Mouse (Mus musculus) MEL (cell line): Measurements from ENCODE around the gene Syce1l.
A peak's percentile ranks its signal among the peaks of the same experiment; 100 is the strongest.

Source experiments
- CTCF ChIP-seq, 3 experiments: IDR thresholded peaks in 2 of 3; conservative IDR thresholded peaks in 1 of 3; 2 replicates each; pipeline ENCODE4 v1.5.1; 2011 to 2012; ENCODE audit warnings: low read length in 3 of 3, low read depth in 2 of 3, mild to moderate bottlenecking in 2 of 3, improper control_type of control experiment in 1 of 3, inconsistent platforms in 1 of 3, mixed read lengths in 1 of 3, moderate library complexity in 1 of 3; ENCODE audit not compliant: control insufficient read depth in 1 of 3, insufficient read depth in 1 of 3, poor library complexity in 1 of 3, severe bottlenecking in 1 of 3
- E2F4 ChIP-seq: IDR thresholded peaks from 2 replicates; pipeline ENCODE4 v1.6.1; 2011; ENCODE audit warnings: low read depth, low read length, improper control_type of control experiment, borderline replicate concordance
- EP300 ChIP-seq, 2 experiments: IDR thresholded peaks; 2 replicates each; pipeline ENCODE4 v1.6.1; 2011; ENCODE audit warnings: improper control_type of control experiment in 2 of 2, low read length in 2 of 2, low read depth in 1 of 2, mild to moderate bottlenecking in 1 of 2
- GABPA ChIP-seq: IDR thresholded peaks from 2 replicates; pipeline ENCODE4 v1.6.1; 2012; ENCODE audit warnings: low read depth, mild to moderate bottlenecking, inconsistent platforms, low read length, improper control_type of control experiment, moderate library complexity
- GATA1 ChIP-seq: IDR thresholded peaks from 2 replicates; pipeline ENCODE4 v1.6.1; 2011; ENCODE audit warnings: low read depth, low read length, improper control_type of control experiment
- KAT2A ChIP-seq: conservative IDR thresholded peaks from 2 replicates; pipeline ENCODE4 v1.6.1; 2012; ENCODE audit warnings: low read depth, low read length, improper control_type of control experiment, inconsistent platforms
- MXI1 ChIP-seq: IDR thresholded peaks from 2 replicates; pipeline ENCODE4 v1.6.1; 2011; ENCODE audit warnings: mild to moderate bottlenecking, low read depth, low read length, improper control_type of control experiment
- USF1 ChIP-seq: IDR thresholded peaks from 2 replicates; pipeline ENCODE4 v1.6.1; 2014; ENCODE audit warnings: low read depth, mild to moderate bottlenecking, inconsistent platforms, low read length, improper control_type of control experiment, moderate library complexity
- USF2 ChIP-seq, 2 experiments: IDR thresholded peaks; 2 replicates each; pipeline ENCODE4 v1.6.1; 2011 to 2012; ENCODE audit warnings: improper control_type of control experiment in 2 of 2, low read length in 2 of 2, borderline replicate concordance in 1 of 2, inconsistent platforms in 1 of 2, low read depth in 1 of 2, mild to moderate bottlenecking in 1 of 2; ENCODE audit not compliant: insufficient read depth in 1 of 2
- ZC3H11A ChIP-seq: IDR thresholded peaks from 2 replicates; pipeline ENCODE4 v1.6.1; 2012; ENCODE audit warnings: low read depth, mild to moderate bottlenecking, inconsistent platforms, low read length, improper control_type of control experiment

GRCm38 (mm10) chr8:113664544-113664943 is 21.5 kb downstream of the Syce1l start:
- TF ChIP-seq ZC3H11A (peak; percentile 50), USF1 (no peak), GABPA (no peak), GATA1 (no peak), KAT2A (no peak), EP300 (IDR thresholded peaks at IDR 0.05; ENCODE audit: low read depth in 1 of 2, low read length in 2 of 2) (no peak), CTCF (IDR thresholded peaks at IDR 0.05 in 2 of 3, conservative IDR thresholded peaks at IDR 0.05 in 1 of 3; ENCODE audit: control insufficient read depth in 1 of 3, insufficient read depth in 1 of 3, low read depth in 2 of 3, low read length in 3 of 3, poor library complexity in 1 of 3, severe bottlenecking in 1 of 3) (peak; percentile 50 to 76 (median 60)), USF2 (IDR thresholded peaks at IDR 0.05; ENCODE audit: borderline replicate concordance in 1 of 2, insufficient read depth in 1 of 2, low read depth in 1 of 2, low read length in 2 of 2) (no peak), MXI1 (no peak), E2F4 (no peak)
